8 mouse cellular contexts compared by ENCODE assay signal in the genomic region with DNA sequence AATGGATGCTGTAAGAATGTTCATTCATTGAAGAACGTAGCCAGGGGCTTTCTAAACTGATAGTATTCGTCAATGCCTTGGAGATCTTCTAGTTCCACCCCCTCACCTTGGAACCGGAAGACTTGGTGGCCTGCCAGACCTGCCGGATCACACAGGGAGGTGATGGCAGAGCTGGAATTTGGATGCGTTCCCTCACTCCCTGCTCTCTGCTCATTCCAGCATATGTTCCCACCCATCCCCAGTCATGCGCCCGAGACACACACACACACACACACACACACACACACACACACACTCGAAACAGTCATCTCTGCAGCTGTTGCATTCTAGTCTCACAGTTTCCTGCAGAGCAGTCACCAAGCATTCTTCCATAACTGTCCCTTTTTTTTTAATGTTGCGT. TPM values are rescaled to one million over a fixed set of nuclear protein-coding genes. Genes with fewer than 3 reads are reported as not detected.
A peak's percentile ranks its signal among the peaks of the same experiment; 100 is the strongest.
DNase-seq lines count a peak whose midpoint lies in the region; ATAC-seq and TF ChIP-seq lines count a peak whose summit lies in the region.

No protein-coding gene starts in this region.

- intact Hi-C loops in heart, postnatal 36 days (cut with DNase I) = loop anchor here (5.0 kb wide), 1 partner anchor 80 kb away; the partner anchor contains the start of gene Trmo
- intact Hi-C loops in left cerebral cortex, postnatal 14 days (cut with DNase I) = no loop called here

- H3K4me3 ChIP-seq in liver, adult 2 months (ENCODE audit: insufficient read depth, low read depth, low read length) = no peak overlapping the region
- no peak overlapping the region for H3K4me3 ChIP-seq in liver, embryonic 11.5 days (ENCODE audit: low read depth, low read length)

- no peak for ATAC-seq in liver, embryonic 11.5 days (replicated peaks; ENCODE audit: low FRiP score)
- no peak for ATAC-seq in megakaryocyte, adult 5-6 weeks (ENCODE audit: poor library complexity, severe bottlenecking)

- 0 out of 2 replicates have a peak, but pooled peaks cover 3% of the 10 kb centered on the region for H3K27me3 ChIP-seq in liver, adult 2 months (ENCODE audit: control insufficient read depth, insufficient read depth, low read length)
- peaks cover 34% of the 10 kb centered on the region for H3K27me3 ChIP-seq in liver, embryonic 11.5 days (replicated peaks; ENCODE audit: control insufficient read depth, insufficient read depth, low read length)

- no peak for TF ChIP-seq POLR2A in liver, adult 2 months (IDR thresholded peaks at IDR 0.05; ENCODE audit: extremely low read depth, insufficient read depth, low read length)

- TF ChIP-seq CTCF in liver, adult 2 months (IDR thresholded peaks at IDR 0.05; ENCODE audit: low read depth, low read length) = no peak

- H3K9ac ChIP-seq in liver, adult 2 months (ENCODE audit: low read depth, low read length) = no peak overlapping the region
- no peak overlapping the region for H3K9ac ChIP-seq in liver, embryonic 11.5 days (ENCODE audit: low read depth, low read length)

- peak; percentile 79 for DNase-seq in liver, adult 2 months (ENCODE audit: extremely low read depth, low read depth, low spot score)
- DNase-seq in liver, embryonic 11.5 days (ENCODE audit: low spot score) = no peak
- DNase-seq in cerebellum, postnatal 14 days = peak; percentile 97
- peak; percentile 67 to 76 for DNase-seq in heart, postnatal 36 days
- DNase-seq in left cerebral cortex, postnatal 14 days (ENCODE audit: low spot score in 2 of 2) = peak; percentile 52 to 80
- peak; percentile 45 to 56 for DNase-seq in right cerebral cortex, postnatal 36 days (ENCODE audit: low spot score in 2 of 2)
- DNase-seq in retina, postnatal 1 day = no peak

- H3K4me2 ChIP-seq in liver, embryonic 11.5 days = no peak overlapping the region

- no peak overlapping the region for H3K27ac ChIP-seq in liver, adult 2 months (replicated peaks; ENCODE audit: insufficient read depth, low read depth, low read length)
- no peak overlapping the region for H3K27ac ChIP-seq in liver, embryonic 11.5 days (ENCODE audit: low read depth, low read length)

- H3K36me3 ChIP-seq in liver, adult 2 months (ENCODE audit: control insufficient read depth, insufficient read depth, low read length) = no peaks in the 10 kb centered on the region
- no peaks in the 10 kb centered on the region for H3K36me3 ChIP-seq in liver, embryonic 11.5 days (ENCODE audit: control insufficient read depth, insufficient read depth, low read length)

- H3K79me2 ChIP-seq in liver, adult 2 months (ENCODE audit: control insufficient read depth, insufficient read depth, low read length) = no peaks in the 10 kb centered on the region

- peaks cover 5% of the 10 kb centered on the region for H3K4me1 ChIP-seq in liver, adult 2 months (ENCODE audit: control insufficient read depth, insufficient read depth, low read length)
- no peaks in the 10 kb centered on the region for H3K4me1 ChIP-seq in liver, embryonic 11.5 days (replicated peaks; ENCODE audit: control insufficient read depth, insufficient read depth, low read length)

- 34% methylated on average over 9 of the region's 9 CpGs for WGBS in liver, adult 2 months
- WGBS in liver, embryonic 11.5 days = 62% methylated on average over 9 of the region's 9 CpGs

- H3K9me3 ChIP-seq in liver, embryonic 11.5 days (ENCODE audit: control insufficient read depth, low read length) = no peaks in the 10 kb centered on the region

RNA-seq across cellular contexts. Expression of gene Foxe1, which starts 36.1 kb away (rescaled TPM):
- total RNA-seq in liver, adult 2 months (2014; rRNA removed) = not detected in 2 replicates
- polyA plus RNA-seq in liver, adult 2 months (2012; rRNA removed) = 0.04 TPM in 1 of 2 replicates, not detected in the other
- polyA plus RNA-seq in liver, embryonic 11.5 days (2014; fragmentation: Nextera tagmentation; extraction: Ambion mirVana) = not detected in 2 replicates
- not detected for total RNA-seq in heart, postnatal 36 days (2021)
- total RNA-seq in left cerebral cortex, postnatal 14 days (2021) = not detected
- total RNA-seq in megakaryocyte, adult 5-6 weeks (2015) = 0.11 TPM in 1 of 2 replicates, not detected in the other
- not detected in 2 replicates for total RNA-seq in megakaryocyte, adult 5-6 weeks (2017)

Comparison
In these comparisons a context has a peak if more than half of its experiments do, and no peak if none do; other contexts are left out.
1. DNase-seq: peak in liver, adult 2 months (single experiment), cerebellum, postnatal 14 days (2 of 2), heart, postnatal 36 days (2 of 2), left cerebral cortex, postnatal 14 days (2 of 2) and right cerebral cortex, postnatal 36 days (2 of 2); none in liver, embryonic 11.5 days (single experiment) and retina, postnatal 1 day (single experiment).